Mouse (Mus musculus) hindbrain, embryonic 10.5 days (tissue): ENCODE measurements at regions not wholly inside any gene's neighbourhood (a gene's known extent, or its start where the extent isn't known, plus 50 kb on each side); places are given as distances from the start of the nearest gene placed in this dataset.

Experiments used
- DNase-seq: peaks from one replicate; pipeline ENCODE4 v3.0.0-alpha.2; 2017; ENCODE audit warnings: low spot score
- H3K27ac ChIP-seq: fragments of 300-500 bp; sonication (generic); 2 replicates; pipeline ENCODE4 v1.5.1; 2016; ENCODE audit warnings: mild to moderate bottlenecking, moderate library complexity
- H3K27me3 ChIP-seq: fragments of 300-500 bp; sonication (generic); 2 replicates; pipeline ENCODE4 v1.6.1; 2016; ENCODE audit warnings: mild to moderate bottlenecking; ENCODE audit not compliant: poor library complexity, insufficient read depth, severe bottlenecking
- H3K36me3 ChIP-seq: fragments of 300-500 bp; sonication (generic); 2 replicates; pipeline ENCODE4 v1.6.1; 2016; ENCODE audit warnings: mild to moderate bottlenecking, moderate library complexity
- H3K4me1 ChIP-seq: fragments of 300-500 bp; sonication (generic); replicated peaks from 2 replicates; pipeline ENCODE4 v1.6.1; 2016; ENCODE audit warnings: mild to moderate bottlenecking
- H3K4me3 ChIP-seq: fragments of 300-500 bp; sonication (generic); 2 replicates; pipeline ENCODE4 v1.5.1; 2016; ENCODE audit warnings: mild to moderate bottlenecking, moderate library complexity
- H3K9me3 ChIP-seq: fragments of 300-500 bp; sonication (generic); 2 replicates; pipeline ENCODE4 v1.6.1; 2016; ENCODE audit warnings: mild to moderate bottlenecking, moderate library complexity
- WGBS: fragments of 180-500 bp; shearing (Covaris S2); methylation state at CpG from one replicate; pipeline ENCODE4 v1.1.7; 2016; 5-methylcytosine and 5-hydroxymethylcytosine counted together

GRCm38 (mm10) chr5:54178966-54179547 is 180.8 kb downstream of the Stim2 start:
- peak; percentile 27 for DNase-seq
- Histone ChIP-seq H3K36me3 (no peaks in the 10 kb centered on the region), H3K4me1 (peaks cover 38% of the 10 kb centered on the region), H3K27ac (peak overlapping the region; percentile 78), H3K4me3 (no peak overlapping the region), H3K9me3 (0 out of 2 replicates have a peak, but pooled peaks cover 4% of the 10 kb centered on the region), H3K27me3 (no peaks in the 10 kb centered on the region)
- 54% methylated on average over 13 of the region's 13 CpGs for WGBS

- H3K4me3 ChIP-seq: no peak overlapping the region
- H3K27ac ChIP-seq: peak overlapping the region; percentile 78
- no peaks in the 10 kb centered on the region for H3K36me3 ChIP-seq
- 46% methylated on average over 2 of the region's 2 CpGs for WGBS
- H3K9me3 ChIP-seq: 0 out of 2 replicates have a peak, but pooled peaks cover 4% of the 10 kb centered on the region
- DNase-seq: peak; percentile 68
- H3K27me3 ChIP-seq: no peaks in the 10 kb centered on the region
- H3K4me1 ChIP-seq: peaks cover 38% of the 10 kb centered on the region
These were observed 181.9 kb downstream of the Stim2 start for GRCm38 (mm10) chr5:54180192-54180611.

- WGBS: 54% methylated on average over 10 of the region's 10 CpGs
- H3K4me1 ChIP-seq: peaks cover 38% of the 10 kb centered on the region
- H3K36me3 ChIP-seq: no peaks in the 10 kb centered on the region
- peak; percentile 31 for DNase-seq
- H3K27me3 ChIP-seq: no peaks in the 10 kb centered on the region
- H3K27ac ChIP-seq: peak overlapping the region; percentile 78
- 0 out of 2 replicates have a peak overlapping the region, but pooled peaks have one; percentile 23 for H3K4me3 ChIP-seq
- 0 out of 2 replicates have a peak, but pooled peaks cover 4% of the 10 kb centered on the region for H3K9me3 ChIP-seq
These were observed 182.5 kb downstream of the Stim2 start for GRCm38 (mm10) chr5:54180640-54181326.

GRCm38 (mm10) chr5:54181327-54181863 is 183.1 kb downstream of the Stim2 start:
- Histone ChIP-seq H3K4me1 (peaks cover 38% of the 10 kb centered on the region), H3K36me3 (no peaks in the 10 kb centered on the region), H3K27ac (peak overlapping the region; percentile 78), H3K27me3 (no peaks in the 10 kb centered on the region), H3K4me3 (peak overlapping the region; percentile 23; the same call in 1 of the 2 replicates), H3K9me3 (0 out of 2 replicates have a peak, but pooled peaks cover 4% of the 10 kb centered on the region)
- DNase-seq: peak; percentile 37
- 25% methylated on average over 13 of the region's 13 CpGs for WGBS

- no peaks in the 10 kb centered on the region for H3K36me3 ChIP-seq
- H3K4me3 ChIP-seq: no peak overlapping the region
- DNase-seq: no peak
- H3K27ac ChIP-seq: 0 out of 2 replicates have a peak overlapping the region, but pooled peaks have one; percentile 35
- no peaks in the 10 kb centered on the region for H3K27me3 ChIP-seq
- 0 out of 2 replicates have a peak, but pooled peaks cover 4% of the 10 kb centered on the region for H3K9me3 ChIP-seq
- WGBS: 81% methylated on average over 4 of the region's 4 CpGs
- peaks cover 38% of the 10 kb centered on the region for H3K4me1 ChIP-seq
These were observed 184.5 kb downstream of the Stim2 start for GRCm38 (mm10) chr5:54182754-54183153.

GRCm38 (mm10) chr5:54185662-54186061 is 187.4 kb downstream of the Stim2 start:
- no peaks in the 10 kb centered on the region for H3K36me3 ChIP-seq
- H3K4me3 ChIP-seq: no peak overlapping the region
- H3K4me1 ChIP-seq: peaks cover 15% of the 10 kb centered on the region
- H3K27me3 ChIP-seq: no peaks in the 10 kb centered on the region
- WGBS: 65% methylated on average over 4 of the region's 4 CpGs
- no peak overlapping the region for H3K27ac ChIP-seq
- no peak for DNase-seq
- H3K9me3 ChIP-seq: 0 out of 2 replicates have a peak, but pooled peaks cover 4% of the 10 kb centered on the region

GRCm38 (mm10) chr5:54186076-54186676 is 187.9 kb downstream of the Stim2 start:
- 0 out of 2 replicates have a peak, but pooled peaks cover 4% of the 10 kb centered on the region for H3K9me3 ChIP-seq
- H3K27me3 ChIP-seq: no peaks in the 10 kb centered on the region
- H3K4me3 ChIP-seq: no peak overlapping the region
- no peak overlapping the region for H3K27ac ChIP-seq
- H3K4me1 ChIP-seq: peaks cover 10% of the 10 kb centered on the region
- no peaks in the 10 kb centered on the region for H3K36me3 ChIP-seq
- 91% methylated on average over 11 of the region's 11 CpGs for WGBS
- DNase-seq: no peak

GRCm38 (mm10) chr5:54191688-54192087 is 193.4 kb downstream of the Stim2 start:
- no peak overlapping the region for H3K27ac ChIP-seq
- H3K4me1 ChIP-seq: no peaks in the 10 kb centered on the region
- H3K36me3 ChIP-seq: no peaks in the 10 kb centered on the region
- no peak overlapping the region for H3K4me3 ChIP-seq
- 85% methylated on average over 4 of the region's 4 CpGs for WGBS
- H3K27me3 ChIP-seq: no peaks in the 10 kb centered on the region
- H3K9me3 ChIP-seq: no peaks in the 10 kb centered on the region
- DNase-seq: no peak

GRCm38 (mm10) chr5:54194846-54195245 is 196.5 kb downstream of the Stim2 start:
- Histone ChIP-seq H3K27me3 (0 out of 2 replicates have a peak, but pooled peaks cover 3% of the 10 kb centered on the region), H3K4me3 (no peak overlapping the region), H3K9me3 (no peaks in the 10 kb centered on the region), H3K36me3 (no peaks in the 10 kb centered on the region), H3K4me1 (no peaks in the 10 kb centered on the region), H3K27ac (no peak overlapping the region)
- 81% methylated on average over 9 of the region's 9 CpGs for WGBS
- DNase-seq: no peak

GRCm38 (mm10) chr5:54200032-54200431 is 201.7 kb downstream of the Stim2 start:
- Histone ChIP-seq H3K36me3 (no peaks in the 10 kb centered on the region), H3K27me3 (0 out of 2 replicates have a peak, but pooled peaks cover 3% of the 10 kb centered on the region), H3K27ac (no peak overlapping the region), H3K4me1 (no peaks in the 10 kb centered on the region), H3K4me3 (no peak overlapping the region), H3K9me3 (no peaks in the 10 kb centered on the region)
- DNase-seq: no peak
- 80% methylated on average over 3 of the region's 3 CpGs for WGBS

GRCm38 (mm10) chr5:54200587-54200986 is 202.3 kb downstream of the Stim2 start:
- no peak for DNase-seq
- Histone ChIP-seq H3K36me3 (no peaks in the 10 kb centered on the region), H3K4me3 (no peak overlapping the region), H3K27me3 (0 out of 2 replicates have a peak, but pooled peaks cover 3% of the 10 kb centered on the region), H3K4me1 (no peaks in the 10 kb centered on the region), H3K9me3 (no peaks in the 10 kb centered on the region), H3K27ac (no peak overlapping the region)
- WGBS: 94% methylated on average over 5 of the region's 5 CpGs

GRCm38 (mm10) chr5:54211457-54211856 is 213.2 kb downstream of the Stim2 start:
- Histone ChIP-seq H3K9me3 (no peaks in the 10 kb centered on the region), H3K27ac (no peak overlapping the region), H3K4me1 (no peaks in the 10 kb centered on the region; the same call in 1 of the 2 replicates), H3K27me3 (no peaks in the 10 kb centered on the region), H3K36me3 (no peaks in the 10 kb centered on the region), H3K4me3 (no peak overlapping the region)
- DNase-seq: no peak
